Mouse (Mus musculus) hindbrain, embryonic 11.5 days (tissue): Measurements from ENCODE around the gene Fbxw4. TPM values are rescaled to one million over a fixed set of nuclear protein-coding genes. Genes with fewer than 3 reads are reported as not detected.
"Not testable (repeated sequence)": the region's sequence is repeated elsewhere in the genome, so short reads cannot be mapped to it uniquely, and the experiment has no call there.

Experiments
- ATAC-seq: fragments of 200-750 bp; cut with Nextera tagmentation; 2 replicates; pipeline ENCODE4 v1.8.0; 2017; ENCODE audit warnings: mild to moderate bottlenecking, moderate TSS enrichment, moderate library complexity; ENCODE audit not compliant: low FRiP score
- DNase-seq: peaks from one replicate; pipeline ENCODE4 v3.0.0-alpha.2; 2015; ENCODE audit warnings: low spot score
- H3K27ac ChIP-seq: fragments of 300-500 bp; sonication (generic); 2 replicates; pipeline ENCODE4 v1.5.1; 2014; ENCODE audit warnings: mild to moderate bottlenecking, low read depth, low read length
- H3K27me3 ChIP-seq: fragments of 300-500 bp; sonication (generic); 2 replicates; pipeline ENCODE4 v1.6.1; 2014; ENCODE audit warnings: mild to moderate bottlenecking, low read length, moderate library complexity, mixed read lengths; ENCODE audit not compliant: control insufficient read depth, insufficient read depth
- H3K36me3 ChIP-seq: fragments of 300-500 bp; sonication (generic); 2 replicates; pipeline ENCODE4 v1.6.1; 2014; ENCODE audit warnings: mild to moderate bottlenecking, low read length, moderate library complexity, mixed read lengths; ENCODE audit not compliant: control insufficient read depth, insufficient read depth
- H3K4me1 ChIP-seq: fragments of 300-500 bp; sonication (generic); replicated peaks from 2 replicates; pipeline ENCODE4 v1.6.1; 2014; ENCODE audit warnings: low read length, mixed read lengths; ENCODE audit not compliant: control insufficient read depth, insufficient read depth
- H3K4me2 ChIP-seq: fragments of 300-500 bp; sonication (generic); replicated peaks from 2 replicates; pipeline ENCODE4 v1.6.1; 2014; ENCODE audit warnings: mild to moderate bottlenecking, low read depth, low read length
- H3K4me3 ChIP-seq: fragments of 300-500 bp; sonication (generic); 2 replicates; pipeline ENCODE4 v1.5.1; 2014; ENCODE audit warnings: low read depth, low read length
- H3K9ac ChIP-seq: fragments of 300-500 bp; sonication (generic); 2 replicates; pipeline ENCODE4 v1.6.1; 2014; ENCODE audit warnings: low read depth, low read length
- H3K9me3 ChIP-seq: fragments of 300-500 bp; sonication (generic); 2 replicates; pipeline ENCODE4 v1.6.1; 2016; ENCODE audit warnings: low read length; ENCODE audit not compliant: control insufficient read depth
- WGBS: fragments of 180-500 bp; shearing (Covaris S2); extraction: QIAGEN DNeasy Blood & Tissue Kit; methylation state at CpG from one replicate; pipeline ENCODE4 v1.1.7; 2014; 5-methylcytosine and 5-hydroxymethylcytosine counted together
- polyA plus RNA-seq: library from polyadenylated mRNA; unstranded; fragments of >200 nt; fragmentation: Nextera tagmentation; extraction: Ambion mirVana; gene quantifications from 2 replicates; pipeline ENCODE4 v1.2.1, GENCODE M21; 2014

Fbxw4 gene
- polyA plus RNA-seq, 1 experiment from 2014 or later = 3.5 TPM

GRCm38 (mm10) chr19:45651524-45651923 lies 8.6 kb downstream of the Fbxw4 start:
- Histone ChIP-seq H3K36me3 (no peaks in the 10 kb centered on the region), H3K9me3 (no peaks in the 10 kb centered on the region), H3K27me3 (no peaks in the 10 kb centered on the region), H3K4me3 (no peak overlapping the region), H3K27ac (no peak overlapping the region), H3K4me1 (no peaks in the 10 kb centered on the region), H3K9ac (no peak overlapping the region), H3K4me2 (no peak overlapping the region)
- DNase-seq (no peak), ATAC-seq (no peak)
- 87% methylated on average over 8 of the region's 8 CpGs for WGBS

DNA sequence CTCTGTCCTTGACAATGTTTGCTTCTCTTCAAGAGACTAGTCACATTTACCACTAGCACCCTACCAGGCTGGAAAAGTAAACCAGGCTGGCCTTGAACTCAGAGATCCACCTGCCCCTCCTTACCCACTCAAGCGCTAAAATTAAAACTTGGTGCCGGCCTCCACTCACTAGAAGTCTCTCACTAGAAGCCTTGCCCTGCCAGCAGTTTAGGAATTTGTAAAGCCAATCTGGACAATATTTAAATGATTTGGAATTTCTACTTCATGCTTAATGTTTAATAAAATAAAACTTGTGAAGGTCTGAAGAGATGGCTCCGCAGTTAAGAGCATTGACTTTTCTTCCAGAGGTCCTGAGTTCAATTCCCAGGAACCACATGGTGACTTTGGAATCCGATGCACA lies 10.3 kb downstream of the Fbxw4 start:
- H3K4me1 ChIP-seq = no peaks in the 10 kb centered on the region
- no peak overlapping the region for H3K4me3 ChIP-seq
- no peaks in the 10 kb centered on the region for H3K27me3 ChIP-seq
- no peaks in the 10 kb centered on the region for H3K9me3 ChIP-seq
- no peak overlapping the region for H3K9ac ChIP-seq
- no peak overlapping the region for H3K4me2 ChIP-seq
- H3K27ac ChIP-seq = no peak overlapping the region
- ATAC-seq = no peak
- DNase-seq = no peak
- no peaks in the 10 kb centered on the region for H3K36me3 ChIP-seq
- 89% methylated on average over 4 of the region's 4 CpGs for WGBS

DNA sequence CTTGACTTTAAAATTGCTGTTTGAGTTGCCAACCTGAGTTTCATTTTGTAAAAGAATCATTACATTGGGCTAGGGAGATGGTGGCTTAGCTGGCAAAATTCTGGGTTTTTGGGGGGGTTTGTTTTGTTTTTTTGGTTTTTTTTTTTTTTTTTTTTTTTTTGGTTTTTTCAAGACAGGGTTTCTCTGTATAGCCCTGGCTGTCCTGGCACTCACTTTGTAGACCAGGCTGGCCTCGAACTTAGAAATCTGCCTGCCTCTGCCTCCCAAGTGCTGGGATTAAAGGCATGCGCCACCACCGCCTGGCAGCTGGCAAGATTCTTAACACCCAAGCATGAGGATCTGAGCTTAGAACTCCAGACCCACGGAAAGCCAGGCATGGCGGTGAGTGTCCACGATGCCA lies 11.6 kb downstream of the Fbxw4 start:
- H3K4me1 ChIP-seq, H3K27ac ChIP-seq, H3K9me3 ChIP-seq, DNase-seq, H3K27me3 ChIP-seq, H3K4me2 ChIP-seq, H3K4me3 ChIP-seq, ATAC-seq, H3K9ac ChIP-seq, H3K36me3 ChIP-seq: not testable (repeated sequence)
- WGBS = 93% methylated on average over 6 of the region's 6 CpGs

- DNase-seq (no peak), ATAC-seq (no peak)
- H3K27me3 ChIP-seq = no peaks in the 10 kb centered on the region
- WGBS = 76% methylated on average over 4 of the region's 4 CpGs
- H3K27ac ChIP-seq = no peak overlapping the region
- H3K36me3 ChIP-seq = no peaks in the 10 kb centered on the region
- H3K9me3 ChIP-seq = no peaks in the 10 kb centered on the region
- H3K9ac ChIP-seq = no peak overlapping the region
- H3K4me2 ChIP-seq = no peak overlapping the region
- H3K4me1 ChIP-seq = no peaks in the 10 kb centered on the region
- no peak overlapping the region for H3K4me3 ChIP-seq
Observed at GRCm38 (mm10) chr19:45646866-45647265, 13.2 kb downstream of the Fbxw4 start.

GRCm38 (mm10) chr19:45640691-45641090 lies 19.4 kb downstream of the Fbxw4 start:
- no peaks in the 10 kb centered on the region for H3K4me1 ChIP-seq

DNA sequence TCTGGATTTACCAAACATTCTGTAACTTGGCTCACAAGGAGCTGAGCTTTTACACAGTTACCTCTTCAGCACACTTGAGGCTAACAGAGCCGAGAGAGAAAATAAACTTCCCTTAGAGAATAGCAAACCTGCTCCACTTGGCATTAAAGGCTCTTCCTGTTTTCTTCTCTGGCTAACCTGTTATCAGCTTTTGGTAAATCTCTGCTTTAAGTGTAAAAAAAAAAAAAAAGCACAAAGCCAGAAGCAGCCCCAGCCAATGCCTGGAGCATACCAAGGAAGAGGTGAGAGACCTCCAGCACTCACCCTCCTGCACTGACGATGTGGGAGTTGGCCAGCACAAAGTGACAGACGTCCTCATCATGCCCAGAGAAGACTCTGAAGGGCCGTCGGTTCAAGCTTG lies 24.2 kb downstream of the Fbxw4 start:
- no peak for ATAC-seq
- Histone ChIP-seq H3K4me1 (no peaks in the 10 kb centered on the region), H3K4me3 (no peak overlapping the region), H3K4me2 (no peak overlapping the region), H3K36me3 (no peaks in the 10 kb centered on the region), H3K9ac (no peak overlapping the region), H3K9me3 (no peaks in the 10 kb centered on the region), H3K27ac (no peak overlapping the region), H3K27me3 (no peaks in the 10 kb centered on the region)
- WGBS = 71% methylated on average over 5 of the region's 5 CpGs
- no peak for DNase-seq

More at GRCm38 (mm10) chr19:45640691-45641090, 19.4 kb downstream of the Fbxw4 start:
- Histone ChIP-seq H3K9me3 (no peaks in the 10 kb centered on the region), H3K4me3 (no peak overlapping the region), H3K4me2 (no peak overlapping the region), H3K36me3 (no peaks in the 10 kb centered on the region), H3K27me3 (no peaks in the 10 kb centered on the region), H3K27ac (no peak overlapping the region), H3K9ac (no peak overlapping the region)
- WGBS = 88% methylated on average over 7 of the region's 7 CpGs
- DNase-seq (no peak), ATAC-seq (no peak)

GRCm38 (mm10) chr19:45631584-45631983 lies 28.5 kb downstream of the Fbxw4 start:
- no peak overlapping the region for H3K9ac ChIP-seq
- no peak overlapping the region for H3K4me2 ChIP-seq
- H3K4me1 ChIP-seq = no peaks in the 10 kb centered on the region
- no peak overlapping the region for H3K27ac ChIP-seq
- 50% methylated on average over 3 of the region's 3 CpGs for WGBS
- DNase-seq (no peak), ATAC-seq (no peak)
- no peaks in the 10 kb centered on the region for H3K36me3 ChIP-seq
- no peaks in the 10 kb centered on the region for H3K9me3 ChIP-seq
- no peaks in the 10 kb centered on the region for H3K27me3 ChIP-seq
- no peak overlapping the region for H3K4me3 ChIP-seq

GRCm38 (mm10) chr19:45630953-45631352 lies 29.2 kb downstream of the Fbxw4 start:
- WGBS = 81% methylated on average over 5 of the region's 5 CpGs
- Histone ChIP-seq H3K36me3 (no peaks in the 10 kb centered on the region), H3K9me3 (no peaks in the 10 kb centered on the region), H3K27ac (no peak overlapping the region), H3K9ac (no peak overlapping the region), H3K27me3 (no peaks in the 10 kb centered on the region), H3K4me1 (no peaks in the 10 kb centered on the region), H3K4me3 (no peak overlapping the region), H3K4me2 (no peak overlapping the region)
- ATAC-seq (no peak), DNase-seq (no peak)

DNA sequence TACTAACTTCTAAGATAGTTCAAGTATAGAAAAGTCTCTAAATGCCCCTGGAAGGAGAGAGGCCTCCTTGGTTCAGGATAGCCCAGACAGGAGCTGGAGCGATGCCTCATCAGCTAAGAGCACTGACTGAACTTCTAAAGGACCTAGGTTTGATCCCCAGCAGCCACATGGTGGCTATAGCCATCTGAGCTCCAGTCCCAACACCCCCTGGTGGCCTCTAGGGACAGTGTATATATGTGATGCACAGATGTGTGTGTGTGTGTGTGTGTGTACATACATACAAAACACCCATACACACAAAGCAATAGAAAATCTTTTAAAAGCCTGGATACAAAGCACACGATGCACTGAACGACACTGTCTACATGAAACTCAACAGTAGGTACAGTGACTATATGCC lies 30.9 kb downstream of the Fbxw4 start:
- no peaks in the 10 kb centered on the region for H3K9me3 ChIP-seq
- DNase-seq (no peak), ATAC-seq (no peak)
- H3K27ac ChIP-seq = no peak overlapping the region
- no peaks in the 10 kb centered on the region for H3K4me1 ChIP-seq
- H3K4me3 ChIP-seq = no peak overlapping the region
- no peaks in the 10 kb centered on the region for H3K27me3 ChIP-seq
- H3K9ac ChIP-seq = no peak overlapping the region
- no peaks in the 10 kb centered on the region for H3K36me3 ChIP-seq
- WGBS = 90% methylated on average over 3 of the region's 3 CpGs
- no peak overlapping the region for H3K4me2 ChIP-seq
